Mouse (Mus musculus) kidney, adult 2 months (tissue): ENCODE results near the gene Ovgp1. TPM values are rescaled to one million over a fixed set of nuclear protein-coding genes. Genes with fewer than 3 reads are reported as not detected.

ENCODE experiments used
- DNase-seq: peaks from one replicate; pipeline ENCODE4 v3.0.0; 2021
- H3K27ac ChIP-seq: fragments of 200-500 bp; 2 replicates; pipeline ENCODE4 v1.5.1; 2012; ENCODE audit warnings: low read depth, low read length, control low read depth, inconsistent platforms; ENCODE audit not compliant: insufficient read depth
- H3K27me3 ChIP-seq: fragments of 200-500 bp; replicated peaks from 2 replicates; pipeline ENCODE4 v1.6.1; 2012; ENCODE audit warnings: mild to moderate bottlenecking, moderate library complexity, low read length, inconsistent platforms; ENCODE audit not compliant: control insufficient read depth, insufficient read depth
- H3K36me3 ChIP-seq: fragments of 200-500 bp; 2 replicates; pipeline ENCODE4 v1.6.1; 2012; ENCODE audit warnings: mild to moderate bottlenecking, moderate library complexity, low read length, inconsistent platforms; ENCODE audit not compliant: control insufficient read depth, insufficient read depth
- H3K4me1 ChIP-seq: fragments of 200-500 bp; 2 replicates; pipeline ENCODE4 v1.6.1; 2011; ENCODE audit warnings: low read length; ENCODE audit not compliant: control insufficient read depth, insufficient read depth
- H3K4me3 ChIP-seq: fragments of 200-500 bp; 2 replicates; pipeline ENCODE4 v1.5.1; 2011; ENCODE audit warnings: mild to moderate bottlenecking, low read depth, low read length, control low read depth; ENCODE audit not compliant: insufficient read depth
- CTCF ChIP-seq: fragments of 200-500 bp; conservative IDR thresholded peaks from 2 replicates; pipeline ENCODE4 v1.5.1; 2011; ENCODE audit warnings: low read depth, mild to moderate bottlenecking, control low read depth, low read length, moderate library complexity, mixed read lengths; ENCODE audit not compliant: insufficient read depth, insufficient read length
- POLR2A ChIP-seq: fragments of 200-500 bp; IDR thresholded peaks from one replicate; pipeline ENCODE4 v1.6.1; 2011; ENCODE audit warnings: low read depth, low read length, control low read depth
- WGBS: fragments of 180-500 bp; shearing (Covaris S2); methylation state at CpG from one replicate; pipeline ENCODE4 v1.1.7; 2018; 5-methylcytosine and 5-hydroxymethylcytosine counted together
- polyA plus RNA-seq: library from polyadenylated mRNA; depleted of rRNA; stranded (reverse); fragments of >200 nt; gene quantifications from 2 replicates; pipeline ENCODE4 v1.2.3, GENCODE M21; 2012; rRNA removed

Gene Ovgp1
- polyA plus RNA-seq, 1 experiment: 0.72 TPM

DNA sequence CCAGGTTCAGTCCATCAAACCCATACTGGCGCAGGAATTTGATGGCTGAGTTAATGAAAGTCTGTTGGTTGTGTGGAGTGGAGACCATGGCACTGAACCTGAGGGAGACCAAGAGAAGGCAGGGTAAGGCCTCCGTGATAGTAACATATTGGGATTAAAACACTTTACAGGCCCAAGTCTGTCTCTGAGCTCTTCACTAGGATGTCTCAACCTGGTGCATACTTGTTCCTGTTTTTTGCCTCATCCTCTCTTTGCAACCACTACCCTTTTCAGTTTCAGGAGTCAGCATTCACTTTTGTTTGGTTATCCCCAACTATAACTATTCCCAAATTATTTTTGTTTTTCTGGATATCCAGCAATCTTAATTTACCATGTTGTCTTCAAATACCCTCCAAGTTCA lies 50.6 kb downstream of the Ovgp1 start:
- Histone ChIP-seq H3K4me1 (no peaks in the 10 kb centered on the region), H3K36me3 (no peaks in the 10 kb centered on the region), H3K4me3 (no peak overlapping the region), H3K27ac (no peak overlapping the region), H3K27me3 (no peaks in the 10 kb centered on the region)
- no peak for TF ChIP-seq CTCF
- TF ChIP-seq POLR2A: no peak
- WGBS: 87% methylated on average over 2 of the region's 2 CpGs
- DNase-seq: no peak

DNA sequence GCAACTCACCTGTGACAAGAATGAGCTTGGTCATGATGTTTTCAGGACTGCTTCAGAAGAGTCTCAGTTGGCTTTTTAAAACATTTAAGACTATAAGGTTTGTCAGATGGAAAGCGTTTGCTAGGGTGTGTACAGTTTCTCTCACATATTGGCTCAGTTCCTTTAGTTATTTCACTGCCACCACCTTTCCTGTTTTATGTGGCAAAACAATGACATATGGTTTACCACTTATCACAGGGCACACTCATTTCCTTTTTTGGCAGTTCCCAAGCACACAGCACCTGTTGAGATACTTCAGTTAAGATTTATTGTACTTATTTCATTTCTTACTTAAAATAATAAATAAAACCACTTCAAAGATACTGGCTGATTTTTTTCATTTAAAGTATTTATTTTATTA lies 59.3 kb downstream of the Ovgp1 start, which contains the start of gene Chil5:
TSS of gene Chil5 (minus strand) at position 34 of the 400 bp plus-strand sequence.
- no peak within 1 kb of the TSS for H3K27ac ChIP-seq
- H3K36me3 ChIP-seq: no peaks in the 10 kb centered on the region
- H3K27me3 ChIP-seq: no peaks in the 10 kb centered on the region
- no peak for DNase-seq
- H3K4me3 ChIP-seq: no peak within 1 kb of the TSS
- TF ChIP-seq CTCF: no peak
- TF ChIP-seq POLR2A: no peak
- H3K4me1 ChIP-seq: no peaks in the 10 kb centered on the region
- 64% methylated on average over 1 of the region's 1 CpGs for WGBS

Other genes starting within 250 kb of the Ovgp1 start
- gene Rap1a, start 172.4 kb upstream of the Ovgp1 start, polyA plus RNA-seq: 7.9 and 14.3 TPM in 2 replicates
- gene Adora3, start 102.9 kb upstream of the Ovgp1 start, polyA plus RNA-seq: 0.19 and 0.20 TPM in 2 replicates
- gene Tmigd3, start 102.8 kb upstream of the Ovgp1 start, polyA plus RNA-seq: 0.28 TPM in 1 of 2 replicates, not detected in the other
- 0.57 and 1.4 TPM in 2 replicates for gene I830077J02Rik, start 41.0 kb upstream of the Ovgp1 start, polyA plus RNA-seq
- gene Wdr77, start 14.3 kb upstream of the Ovgp1 start, polyA plus RNA-seq: 28.6 and 36.4 TPM in 2 replicates
- 273 and 327 TPM in 2 replicates for gene Atp5f1, start 13.6 kb upstream of the Ovgp1 start, polyA plus RNA-seq
- gene Pifo, start 40.9 kb downstream of the Ovgp1 start, polyA plus RNA-seq: not detected in 2 replicates
- gene Chil5, start 59.1 kb downstream of the Ovgp1 start, polyA plus RNA-seq: 0.08 TPM in 1 of 2 replicates, not detected in the other
- gene Chia1, start 139.5 kb downstream of the Ovgp1 start, polyA plus RNA-seq: 0.11 TPM in 2 replicates
- gene Chil3, start 193.9 kb downstream of the Ovgp1 start, polyA plus RNA-seq: 0.14 and 0.16 TPM in 2 replicates
- 0.19 TPM in 1 of 2 replicates, not detected in the other for gene Chil4, start 245.8 kb downstream of the Ovgp1 start, polyA plus RNA-seq